Mouse (Mus musculus) stomach, embryonic 16.5 days (tissue): ENCODE data around the gene Zfp952. TPM values are rescaled to one million over a fixed set of nuclear protein-coding genes. Genes with fewer than 3 reads are reported as not detected.
A peak's percentile ranks its signal among the peaks of the same experiment; 100 is the strongest.

Experiments
- ATAC-seq: fragments of 200-750 bp; cut with Nextera tagmentation; 2 replicates; pipeline ENCODE4 v1.8.0; 2017; ENCODE audit warnings: moderate number of reproducible peaks, moderate TSS enrichment; ENCODE audit not compliant: insufficient read depth, low FRiP score
- H3K27ac ChIP-seq: fragments of 300-500 bp; sonication (generic); 2 replicates; pipeline ENCODE4 v1.5.1; 2014; ENCODE audit warnings: low read length
- H3K27me3 ChIP-seq: fragments of 300-500 bp; sonication (generic); 2 replicates; pipeline ENCODE4 v1.6.1; 2014; ENCODE audit warnings: low read length, control low read depth, mixed read lengths; ENCODE audit not compliant: control insufficient read depth, insufficient read depth
- H3K36me3 ChIP-seq: fragments of 300-500 bp; sonication (generic); 2 replicates; pipeline ENCODE4 v1.6.1; 2014; ENCODE audit warnings: low read length; ENCODE audit not compliant: control insufficient read depth, insufficient read depth
- H3K4me1 ChIP-seq: fragments of 300-500 bp; sonication (generic); 2 replicates; pipeline ENCODE4 v1.6.1; 2014; ENCODE audit warnings: low read length, control low read depth, mixed read lengths; ENCODE audit not compliant: control insufficient read depth, insufficient read depth
- H3K4me2 ChIP-seq: fragments of 300-500 bp; sonication (generic); 2 replicates; pipeline ENCODE4 v1.6.1; 2014; ENCODE audit warnings: low read depth, low read length, mixed read lengths
- H3K4me3 ChIP-seq: fragments of 300-500 bp; sonication (generic); replicated peaks from 2 replicates; pipeline ENCODE4 v1.5.1; 2014; ENCODE audit warnings: mild to moderate bottlenecking, low read length
- H3K9ac ChIP-seq: fragments of 300-500 bp; sonication (generic); 2 replicates; pipeline ENCODE4 v1.6.1; 2014; ENCODE audit warnings: low read length
- H3K9me3 ChIP-seq: fragments of 300-500 bp; sonication (generic); replicated peaks from 2 replicates; pipeline ENCODE4 v1.6.1; 2016; ENCODE audit warnings: low read length, control low read depth; ENCODE audit not compliant: control insufficient read depth
- WGBS: fragments of 180-500 bp; shearing (Covaris S2); extraction: QIAGEN DNeasy Blood & Tissue Kit; methylation state at CpG from one replicate; pipeline ENCODE4 v1.1.7; 2014; 5-methylcytosine and 5-hydroxymethylcytosine counted together
- polyA plus RNA-seq: library from polyadenylated mRNA; unstranded; fragments of >200 nt; fragmentation: Nextera tagmentation; extraction: Ambion mirVana; gene quantifications from 2 replicates; pipeline ENCODE4 v1.2.1, GENCODE M21; 2015

The Zfp952 gene
- polyA plus RNA-seq, 1 experiment from 2014 or later: 11.8 TPM

GRCm38 (mm10) chr17:33032900-33033891 is 40.3 kb downstream of the Zfp952 start, which contains the start of gene Zfp763:
TSS of gene Zfp763 (minus strand) at chr17:33033402.
- WGBS: 3% methylated on average over 27 of the region's 27 CpGs
- Histone ChIP-seq H3K9me3 (0 out of 2 replicates have a peak, but pooled peaks cover 4% of the 10 kb centered on the region), H3K9ac (peak within 1 kb of the TSS; percentile 94), H3K4me3 (peak within 1 kb of the TSS; percentile 96), H3K4me2 (peak within 1 kb of the TSS; percentile 68), H3K4me1 (peaks cover 4% of the 10 kb centered on the region), H3K27ac (peak within 1 kb of the TSS; percentile 87), H3K27me3 (no peaks in the 10 kb centered on the region), H3K36me3 (no peaks in the 10 kb centered on the region)
- peak; percentile 97 for ATAC-seq

Other genes starting within 250 kb of the Zfp952 start
- gene Zfp871, start 204.8 kb upstream of the Zfp952 start, polyA plus RNA-seq: 23.6 and 30.6 TPM in 2 replicates
- 4.5 and 4.8 TPM in 2 replicates for gene Zfp811, start 183.2 kb upstream of the Zfp952 start, polyA plus RNA-seq
- gene Zfp799, start 162.9 kb upstream of the Zfp952 start, polyA plus RNA-seq: 7.9 and 9.4 TPM in 2 replicates
- 5.8 and 6.7 TPM in 2 replicates for gene Zfp870, start 101.5 kb upstream of the Zfp952 start, polyA plus RNA-seq
- gene Cyp4f14, start 75.8 kb upstream of the Zfp952 start, polyA plus RNA-seq: 0.41 and 1.0 TPM in 2 replicates
- gene Cyp4f13, start 45.7 kb upstream of the Zfp952 start, polyA plus RNA-seq: 18.3 and 20.4 TPM in 2 replicates
- gene Zfp472, start 27.3 kb upstream of the Zfp952 start, polyA plus RNA-seq: 10.6 and 11.7 TPM in 2 replicates
- 10.5 and 10.9 TPM in 2 replicates for gene Zfp763, start 40.3 kb downstream of the Zfp952 start, polyA plus RNA-seq
- not detected in 2 replicates for gene 4921501E09Rik, start 74.9 kb downstream of the Zfp952 start, polyA plus RNA-seq
- 6.9 and 7.9 TPM in 2 replicates for gene Zfp563, start 96.2 kb downstream of the Zfp952 start, polyA plus RNA-seq
- gene Morc2b, start 146.6 kb downstream of the Zfp952 start, polyA plus RNA-seq: not detected in 2 replicates
- gene Olfr55, start 175.3 kb downstream of the Zfp952 start, polyA plus RNA-seq: not detected in 2 replicates
- not detected in 2 replicates for gene Olfr239, start 198.2 kb downstream of the Zfp952 start, polyA plus RNA-seq
- gene Olfr1564, start 228.6 kb downstream of the Zfp952 start, polyA plus RNA-seq: not detected in 2 replicates